Mouse (Mus musculus): ENCODE measurements around the gene Trim21.

- TF ChIP-seq CTCF (IDR thresholded peaks at IDR 0.05; ENCODE audit: low read depth): no peak
- TF ChIP-seq EP300 (optimal IDR thresholded peaks at IDR 0.05): no peak
Measured at GRCm38 (mm10) chr7:102549570-102549969, 15.7 kb downstream of the Trim21 start, which contains the start of gene Olfr549.

Data from stomach, postnatal 0 days (tissue).